Mouse (Mus musculus): Measurements from ENCODE around the gene Gm17949.

DNA sequence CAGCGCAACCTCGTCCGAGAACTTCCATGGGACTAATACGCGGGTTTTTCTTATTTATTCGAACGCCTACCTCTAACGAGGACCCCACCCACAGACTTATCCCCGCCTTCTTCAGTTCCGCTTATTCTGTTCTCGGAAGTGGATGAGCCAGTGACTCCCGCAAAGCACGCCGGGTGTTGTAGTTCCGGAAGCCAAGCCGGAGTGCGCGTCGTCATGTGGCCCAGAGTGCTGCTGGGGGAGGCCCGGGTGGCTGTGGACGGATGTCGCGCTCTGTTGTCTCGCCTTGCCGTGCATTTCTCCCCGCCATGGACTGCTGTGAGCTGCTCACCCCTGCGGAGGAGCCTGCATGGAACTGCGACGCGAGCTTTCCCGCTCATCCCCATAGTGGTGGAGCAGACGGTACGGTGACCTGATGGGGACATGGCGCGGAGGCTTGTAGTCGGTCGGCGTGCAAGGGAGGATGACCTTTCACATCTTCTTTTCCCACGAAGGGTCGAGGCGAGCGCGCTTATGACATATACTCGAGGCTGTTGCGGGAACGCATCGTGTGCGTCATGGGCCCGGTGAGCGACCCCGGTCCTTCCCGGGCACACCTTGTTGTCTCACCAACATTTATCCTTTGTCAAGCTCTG lies 21.0 kb upstream of the Gm17949 start, which contains the start of gene Clpp:
- TF ChIP-seq CTCF (IDR thresholded peaks at IDR 0.05) = no peak
- no peak for TF ChIP-seq EP300 (IDR thresholded peaks at IDR 0.05)

Measured in lung, postnatal 0 days (tissue).